Mouse (Mus musculus) CH12.LX (cell line): ENCODE results near the gene Dag1. TPM values are rescaled to one million over a fixed set of nuclear protein-coding genes. Genes with fewer than 3 reads are reported as not detected.

Experiments
- DNase-seq: peaks from one replicate; pipeline ENCODE4 v3.0.0-alpha.2; 2013; ENCODE audit errors: extremely low read depth
- H3K27ac ChIP-seq: 2 replicates; pipeline ENCODE4 v1.5.1; 2012; ENCODE audit warnings: low read depth, mild to moderate bottlenecking, control low read depth, moderate library complexity; ENCODE audit not compliant: insufficient read depth
- H3K27me3 ChIP-seq: replicated peaks from 2 replicates; pipeline ENCODE3; 2012; ENCODE audit warnings: inconsistent platforms
- H3K36me3 ChIP-seq, 2 experiments: replicated peaks in 1 of 2; 2 replicates each; pipeline versions ENCODE3 to v1.6.1; 2012; ENCODE audit warnings: inconsistent platforms in 1 of 2, low read length in 1 of 2, mild to moderate bottlenecking in 1 of 2, mixed read lengths in 1 of 2, moderate library complexity in 1 of 2; ENCODE audit not compliant: control insufficient read depth in 1 of 2, insufficient read depth in 1 of 2
- H3K4me1 ChIP-seq, 2 experiments: 2 replicates each; pipeline ENCODE4 v1.6.1; 2012; ENCODE audit warnings: inconsistent platforms in 1 of 2, moderate library complexity in 1 of 2; ENCODE audit not compliant: insufficient read depth in 2 of 2, control insufficient read depth in 1 of 2
- H3K4me2 ChIP-seq: 2 replicates; pipeline ENCODE4 v1.6.1; 2012; ENCODE audit warnings: low read depth, mild to moderate bottlenecking, control low read depth; ENCODE audit not compliant: poor library complexity, insufficient read depth, severe bottlenecking
- H3K4me3 ChIP-seq, 3 experiments: fragments of 150-350 bp in 1 of 3; sonication (generic) in 1 of 3; replicated peaks in 1 of 3; 2 replicates each; pipeline versions ENCODE3 to v1.5.1; 2011 to 2012; ENCODE audit warnings: low read depth in 2 of 3, low read length in 2 of 3, mild to moderate bottlenecking in 2 of 3, moderate library complexity in 2 of 3, control low read depth in 1 of 3, improper control_type of control experiment in 1 of 3, inconsistent platforms in 1 of 3, mixed read lengths in 1 of 3; ENCODE audit not compliant: poor library complexity in 1 of 3
- H3K79me2 ChIP-seq: replicated peaks from 2 replicates; pipeline ENCODE4 v1.6.1; 2012; ENCODE audit warnings: mild to moderate bottlenecking, moderate library complexity; ENCODE audit not compliant: control insufficient read depth, poor library complexity, insufficient read depth, severe bottlenecking; ENCODE audit errors: extremely low read depth
- H3K9ac ChIP-seq: 2 replicates; pipeline ENCODE4 v1.6.1; 2012; ENCODE audit warnings: low read depth, mild to moderate bottlenecking, control low read depth, moderate library complexity; ENCODE audit not compliant: insufficient read depth
- H3K9me3 ChIP-seq: replicated peaks from 2 replicates; pipeline ENCODE3; 2012; ENCODE audit warnings: low read length, inconsistent platforms, mixed read lengths
- CHD2 ChIP-seq: IDR thresholded peaks from 2 replicates; pipeline ENCODE4 v1.6.1; 2011; ENCODE audit warnings: low read length, improper control_type of control experiment
- CTCF ChIP-seq, 2 experiments: IDR thresholded peaks in 1 of 2; conservative IDR thresholded peaks in 1 of 2; 2 replicates each; pipeline ENCODE4 v1.5.1; 2011 to 2012; ENCODE audit warnings: low read depth in 2 of 2, low read length in 2 of 2, improper control_type of control experiment in 1 of 2, inconsistent platforms in 1 of 2, mild to moderate bottlenecking in 1 of 2, moderate library complexity in 1 of 2
- ELF1 ChIP-seq: IDR thresholded peaks from 2 replicates; pipeline ENCODE4 v1.6.1; 2014; ENCODE audit warnings: low read depth, mild to moderate bottlenecking, inconsistent platforms, low read length, improper control_type of control experiment
- EP300 ChIP-seq: IDR thresholded peaks from 2 replicates; pipeline ENCODE4 v1.6.1; 2011; ENCODE audit warnings: low read length, improper control_type of control experiment
- HCFC1 ChIP-seq: IDR thresholded peaks from 2 replicates; pipeline ENCODE4 v1.6.1; 2012; ENCODE audit warnings: low read depth, mild to moderate bottlenecking, inconsistent platforms, low read length, improper control_type of control experiment
- JUND ChIP-seq: conservative IDR thresholded peaks from 2 replicates; pipeline ENCODE4 v1.6.1; 2011; ENCODE audit warnings: low read depth, low read length, improper control_type of control experiment
- MAX ChIP-seq: IDR thresholded peaks from 2 replicates; pipeline ENCODE4 v1.6.1; 2011; ENCODE audit warnings: low read length, improper control_type of control experiment
- MAZ ChIP-seq: IDR thresholded peaks from 2 replicates; pipeline ENCODE4 v1.6.1; 2012; ENCODE audit warnings: low read depth, mild to moderate bottlenecking, inconsistent platforms, low read length, improper control_type of control experiment, moderate library complexity
- MEF2A ChIP-seq: IDR thresholded peaks from 2 replicates; pipeline ENCODE4 v1.6.1; 2014; ENCODE audit warnings: low read depth, mild to moderate bottlenecking, inconsistent platforms, low read length, improper control_type of control experiment, borderline replicate concordance
- MYC ChIP-seq: IDR thresholded peaks from 2 replicates; pipeline ENCODE4 v1.6.1; 2011; ENCODE audit warnings: low read depth, mild to moderate bottlenecking, improper control_type of control experiment, low read length
- NELFE ChIP-seq: IDR thresholded peaks from 2 replicates; pipeline ENCODE4 v1.6.1; 2011; ENCODE audit warnings: low read depth, low read length, improper control_type of control experiment
- POLR2AphosphoS2 ChIP-seq: IDR thresholded peaks from 2 replicates; pipeline ENCODE4 v1.6.1; 2011; ENCODE audit warnings: low read depth, low read length, improper control_type of control experiment
- RAD21 ChIP-seq: IDR thresholded peaks from 2 replicates; pipeline ENCODE4 v1.6.1; 2011; ENCODE audit warnings: low read depth, mild to moderate bottlenecking, low read length, improper control_type of control experiment, moderate library complexity
- SIN3A ChIP-seq: IDR thresholded peaks from 2 replicates; pipeline ENCODE4 v1.6.1; 2012; ENCODE audit warnings: low read length, improper control_type of control experiment, inconsistent platforms
- SMC3 ChIP-seq: IDR thresholded peaks from 2 replicates; pipeline ENCODE4 v1.6.1; 2011; ENCODE audit warnings: low read depth, low read length, improper control_type of control experiment
- USF1 ChIP-seq: IDR thresholded peaks from 2 replicates; pipeline ENCODE4 v1.6.1; 2014; ENCODE audit warnings: low read depth, mild to moderate bottlenecking, inconsistent platforms, low read length, improper control_type of control experiment
- ZC3H11A ChIP-seq: IDR thresholded peaks from 2 replicates; pipeline ENCODE4 v1.6.1; 2012; ENCODE audit warnings: low read depth, mild to moderate bottlenecking, inconsistent platforms, low read length, improper control_type of control experiment
- dilution Hi-C: fragments of 300-500 bp; cut with MboI; formaldehyde crosslinking; loops from 2 replicates; pipeline ENCODE4 v1.14.3; 2020; ENCODE audit warnings: low sequenced_read_pairs; ENCODE audit not compliant: extremely low pct_unique_long_range_greater_than_20kb, extremely low pct_ligation_motif_present
- in situ Hi-C: fragments of 300-500 bp; cut with MboI; formaldehyde crosslinking; loops from 3 replicates; pipeline ENCODE4 v1.14.3; 2019; ENCODE audit warnings: low sequenced_read_pairs, low pct_ligation_motif_present, low pct_unique_long_range_greater_than_20kb, mixed read lengths
- polyA plus RNA-seq: library from polyadenylated mRNA; unstranded; fragments of >175 nt; gene quantifications from 2 replicates; pipeline ENCODE4 v1.2.1, GENCODE M21; 2012; ENCODE audit warnings: low read depth; ENCODE audit not compliant: insufficient read length
- total RNA-seq, 2 experiments: library from RNA; depleted of rRNA; stranded (reverse); fragments of 300-350 nt in 1 of 2; fragments of >200 nt in 1 of 2; gene quantifications; 2 replicates each; pipeline ENCODE4 v1.2.3; 2012 to 2014

Gene Dag1
- total and polyA plus RNA-seq, 3 experiments = 1.7 to 5.7 (median 3.9) TPM

DNA sequence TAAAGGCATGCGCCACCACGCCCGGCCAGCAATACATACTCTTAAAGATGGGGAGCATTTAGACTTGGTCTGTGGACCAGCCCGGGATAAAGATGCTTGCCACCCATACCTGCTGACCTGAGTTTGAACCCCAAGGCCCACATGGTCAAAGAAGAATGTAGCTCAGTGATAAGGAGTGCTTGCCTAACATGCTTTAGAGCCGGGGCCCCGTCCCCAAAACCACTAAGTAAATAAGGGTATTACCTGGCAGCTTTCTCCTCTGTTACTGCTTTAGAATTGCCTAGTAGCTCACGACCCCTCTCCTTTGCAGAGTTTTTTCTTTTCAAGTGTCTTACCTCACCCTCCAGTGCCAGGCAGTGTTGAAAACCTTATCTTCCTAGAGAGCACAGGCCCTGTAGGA, 11.0 kb downstream of the Dag1 start:
- no peak overlapping the region for H3K9ac ChIP-seq
- no peak overlapping the region for H3K4me2 ChIP-seq
- no peaks in the 10 kb centered on the region for H3K4me1 ChIP-seq
- no peaks in the 10 kb centered on the region for H3K9me3 ChIP-seq
- in situ Hi-C loops (no loop called here), dilution Hi-C loops (no loop called here)
- no peaks in the 10 kb centered on the region for H3K27me3 ChIP-seq
- TF ChIP-seq JUND (no peak), SMC3 (no peak), SIN3A (no peak), MAX (no peak), ELF1 (no peak), MEF2A (no peak), EP300 (no peak), HCFC1 (no peak), USF1 (no peak), NELFE (no peak), MAZ (no peak), POLR2AphosphoS2 (no peak), MYC (no peak), ZC3H11A (no peak), RAD21 (no peak)
- H3K79me2 ChIP-seq = no peaks in the 10 kb centered on the region
- peaks cover 0 to 7% of the 10 kb centered on the region in 2 experiments for H3K36me3 ChIP-seq
- DNase-seq = no peak
- no peak overlapping the region for H3K4me3 ChIP-seq
- no peak overlapping the region for H3K27ac ChIP-seq

DNA sequence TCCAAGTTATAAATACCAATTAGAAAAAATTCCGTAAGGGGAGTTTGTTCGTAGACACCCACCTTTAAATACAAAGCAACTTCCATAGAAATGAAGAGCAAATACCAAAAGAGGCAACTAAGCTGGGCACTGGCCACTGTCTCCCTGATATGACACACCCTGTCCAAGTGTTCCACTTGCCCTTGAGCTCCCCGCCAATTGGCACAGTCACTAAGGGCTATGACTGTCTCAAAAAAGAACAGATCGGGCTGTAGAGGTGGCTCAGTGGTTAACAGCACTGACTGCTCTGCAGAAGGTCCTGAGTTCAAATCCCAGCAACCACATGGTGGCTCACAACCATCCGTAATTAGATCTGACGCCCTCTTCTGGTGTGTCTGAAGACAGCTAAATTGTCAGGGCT, 11.9 kb downstream of the Dag1 start:
- TF ChIP-seq CHD2 (no peak), USF1 (no peak), CTCF (conservative IDR thresholded peaks at IDR 0.05 in 1 of 2, IDR thresholded peaks at IDR 0.05 in 1 of 2; ENCODE audit: low read depth in 2 of 2, low read length in 2 of 2) (no peak), HCFC1 (no peak), ELF1 (no peak)
- no peak for DNase-seq
- Histone ChIP-seq H3K36me3 (peaks cover 0 to 7% of the 10 kb centered on the region in 2 experiments), H3K27me3 (no peaks in the 10 kb centered on the region), H3K79me2 (no peaks in the 10 kb centered on the region), H3K4me2 (no peak overlapping the region), H3K4me1 (no peaks in the 10 kb centered on the region), H3K9ac (no peak overlapping the region), H3K27ac (no peak overlapping the region), H3K4me3 (no peak overlapping the region), H3K9me3 (no peaks in the 10 kb centered on the region)
- in situ Hi-C loops = no loop called here
- dilution Hi-C loops = no loop called here
